Mouse (Mus musculus) hematopoietic stem cell, adult 5-6 weeks (primary cell): Measurements from ENCODE around the gene Dclk1. TPM values are rescaled to one million over a fixed set of nuclear protein-coding genes. Genes with fewer than 3 reads are reported as not detected.

ENCODE experiments used
- ATAC-seq, 2 experiments: fragments of 125-278 bp in 1 of 2; replicated peaks in 1 of 2; 2 replicates each; pipeline ENCODE4 v1.8.0; 2016 to 2017; ENCODE audit warnings: inconsistent platforms in 2 of 2, mild to moderate bottlenecking in 2 of 2, moderate number of reproducible peaks in 2 of 2, low read depth in 1 of 2, moderate TSS enrichment in 1 of 2; ENCODE audit not compliant: low FRiP score in 2 of 2, poor library complexity in 2 of 2, severe bottlenecking in 2 of 2, insufficient read depth in 1 of 2, low TSS enrichment in 1 of 2
- total RNA-seq: library from RNA; stranded (forward); fragments of 172-1452, 232-1000 nt; gene quantifications from 2 replicates; pipeline ENCODE4 v1.2.3, GENCODE M21; 2017

Gene Dclk1
- total RNA-seq, 1 experiment from 2014 or later: not detected

- no peak for ATAC-seq
Measured at GRCm38 (mm10) chr3:55418845-55419244, 176.7 kb downstream of the Dclk1 start.

- ATAC-seq: no peak
Measured at GRCm38 (mm10) chr3:55419334-55419733, 177.2 kb downstream of the Dclk1 start.

GRCm38 (mm10) chr3:55420436-55421083 is 178.4 kb downstream of the Dclk1 start:
- no peak for ATAC-seq

DNA sequence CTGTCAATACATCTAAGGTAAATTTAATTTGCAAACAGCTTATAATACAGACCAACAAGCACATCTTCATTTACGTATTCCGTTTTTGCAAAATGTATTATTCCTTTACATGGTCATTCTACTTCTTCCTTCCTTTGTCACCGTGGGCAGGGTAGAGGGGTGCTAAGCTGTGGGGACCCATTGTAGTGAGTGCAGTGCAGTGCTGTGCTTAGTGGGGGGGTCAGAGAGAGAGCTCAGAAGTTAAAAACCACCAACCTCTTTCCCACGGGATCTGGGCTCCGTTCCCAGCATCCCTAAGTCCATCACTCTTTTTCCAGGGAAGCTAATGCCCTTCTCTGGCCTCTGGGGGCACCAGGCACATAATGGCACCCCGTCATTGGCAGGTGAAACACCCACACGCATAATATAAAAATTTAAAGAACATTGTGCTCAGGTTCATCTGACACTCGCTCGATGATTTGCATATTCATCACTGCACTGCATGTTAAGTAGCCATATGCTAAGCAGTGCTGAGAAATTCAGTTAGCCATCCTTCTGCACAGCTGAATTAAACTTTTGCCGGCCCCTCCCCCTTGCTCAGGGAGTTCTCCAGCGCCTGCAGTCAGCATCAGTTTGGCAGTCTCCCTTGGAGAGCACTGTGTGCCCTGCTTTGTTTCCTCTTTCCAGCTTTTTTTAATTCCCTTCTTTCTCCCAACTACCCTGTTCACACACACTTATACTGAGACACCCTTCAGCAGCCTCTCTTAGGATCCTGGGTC is 181.7 kb downstream of the Dclk1 start:
- ATAC-seq: no peak

- no peak for ATAC-seq
Measured at GRCm38 (mm10) chr3:55430022-55430549, 187.9 kb downstream of the Dclk1 start.

DNA sequence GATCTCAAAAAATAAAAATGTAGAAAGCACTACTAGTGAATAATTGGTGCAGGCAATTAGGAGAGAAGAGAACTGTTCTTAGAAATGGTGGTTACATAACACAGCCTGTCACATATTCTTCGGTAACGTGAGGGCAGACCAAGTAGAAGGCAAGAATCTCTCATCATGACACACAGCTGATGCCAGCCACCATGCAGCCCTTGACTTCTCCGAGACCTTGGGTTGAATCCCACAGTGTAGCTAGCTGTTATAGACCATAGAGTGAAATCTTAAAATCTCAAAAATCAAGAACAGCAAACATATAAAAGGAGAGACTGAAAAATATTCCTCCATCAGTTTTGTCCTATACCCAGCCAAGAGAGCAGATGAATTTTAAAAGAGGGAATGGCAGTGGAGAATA is 189.1 kb downstream of the Dclk1 start:
- no peak for ATAC-seq

DNA sequence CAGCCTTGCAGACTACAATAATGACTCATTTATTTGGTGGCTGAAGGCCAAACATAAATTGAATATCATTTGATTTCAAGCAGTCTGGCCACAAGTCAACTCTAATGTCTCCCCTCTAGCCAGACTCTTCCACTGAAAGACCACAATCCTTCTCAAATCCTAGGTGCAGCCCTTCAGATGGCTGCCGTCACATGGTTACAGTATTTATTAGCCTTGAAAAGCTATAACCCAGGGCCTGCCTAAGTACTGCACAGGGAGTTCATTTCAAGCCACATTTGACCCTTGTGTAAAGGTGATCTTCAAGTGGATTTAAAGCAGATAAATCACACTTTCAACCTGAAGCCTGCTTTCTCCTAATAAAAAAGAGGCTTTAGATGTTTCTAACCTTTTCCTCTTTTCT is 192.1 kb downstream of the Dclk1 start:
- no peak for ATAC-seq

GRCm38 (mm10) chr3:55438824-55439446 is 196.8 kb downstream of the Dclk1 start:
- peak; percentile 58 to 73 for ATAC-seq

DNA sequence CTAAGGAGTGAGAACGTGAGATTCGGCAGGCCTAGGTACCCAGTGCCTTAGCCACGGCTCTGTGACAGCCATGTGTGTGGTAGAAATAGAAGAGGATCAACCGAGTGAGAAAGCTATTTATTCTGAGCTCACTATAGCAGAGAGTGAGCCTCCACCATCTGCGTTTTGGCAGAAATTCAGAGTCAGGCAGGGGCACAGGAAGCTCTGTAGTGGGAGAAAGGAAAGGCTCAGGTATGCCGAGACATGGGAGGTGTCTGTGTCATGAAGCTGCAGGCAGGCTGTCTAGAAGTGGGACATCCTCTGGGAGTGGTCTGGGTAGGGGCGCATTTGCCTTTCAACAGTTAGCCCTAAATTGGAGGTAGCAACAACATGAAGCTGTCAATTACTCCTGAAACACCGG is 198.2 kb downstream of the Dclk1 start:
- ATAC-seq: no peak

DNA sequence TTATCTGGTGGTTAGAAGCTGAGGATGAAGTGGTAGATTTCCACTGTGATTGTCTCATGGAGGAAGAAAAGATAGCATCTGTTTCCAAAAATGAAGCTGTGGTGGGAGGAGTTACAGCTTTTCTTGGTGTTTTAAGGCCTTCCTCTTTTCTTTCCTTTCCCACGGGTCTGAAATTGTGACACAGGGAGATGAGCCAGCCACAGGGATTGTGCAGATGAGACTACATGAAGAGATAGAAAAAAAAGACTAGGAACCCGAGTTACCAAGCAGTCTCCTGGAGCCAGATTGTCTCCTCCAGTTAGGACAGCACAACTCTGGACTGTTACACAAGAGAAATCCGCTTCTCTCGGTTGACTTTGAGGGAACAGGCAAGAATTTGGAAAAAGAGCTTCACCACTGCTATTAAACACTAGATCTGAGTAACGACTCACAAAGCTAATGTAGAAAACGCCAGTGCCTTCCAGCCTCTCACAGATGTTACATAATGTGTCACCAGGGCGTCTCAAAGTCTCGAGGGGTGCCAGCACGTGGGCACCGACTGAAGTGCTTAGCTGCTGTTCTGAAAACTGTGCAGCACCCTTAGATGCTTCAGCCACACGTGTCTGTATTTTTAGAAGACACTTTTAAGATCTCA is 200.0 kb downstream of the Dclk1 start:
- ATAC-seq: no peak

DNA sequence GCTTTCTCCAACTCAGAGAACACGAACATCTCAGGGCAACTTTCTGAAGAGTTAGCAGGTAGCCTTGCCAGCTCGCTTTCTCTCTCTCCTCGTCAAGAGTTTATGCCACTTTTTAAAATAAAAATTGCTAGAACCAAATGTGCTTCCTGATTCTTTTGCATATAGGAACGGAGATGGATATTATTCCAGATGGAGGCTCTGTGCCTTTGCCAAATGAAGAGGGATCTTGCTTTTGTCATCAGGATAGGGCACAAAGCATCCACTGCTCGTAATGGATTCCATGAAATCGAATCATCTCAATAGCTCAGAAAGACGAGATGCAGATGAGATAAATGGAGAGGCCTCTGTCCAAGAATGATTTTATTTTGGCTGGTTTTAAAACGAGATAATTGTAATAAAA is 201.1 kb downstream of the Dclk1 start:
- no peak for ATAC-seq

- ATAC-seq: no peak
Measured at GRCm38 (mm10) chr3:55443725-55444124, 201.6 kb downstream of the Dclk1 start.

GRCm38 (mm10) chr3:55446681-55447080 is 204.5 kb downstream of the Dclk1 start:
- no peak for ATAC-seq

GRCm38 (mm10) chr3:55447486-55448460 is 205.6 kb downstream of the Dclk1 start:
- no peak for ATAC-seq

DNA sequence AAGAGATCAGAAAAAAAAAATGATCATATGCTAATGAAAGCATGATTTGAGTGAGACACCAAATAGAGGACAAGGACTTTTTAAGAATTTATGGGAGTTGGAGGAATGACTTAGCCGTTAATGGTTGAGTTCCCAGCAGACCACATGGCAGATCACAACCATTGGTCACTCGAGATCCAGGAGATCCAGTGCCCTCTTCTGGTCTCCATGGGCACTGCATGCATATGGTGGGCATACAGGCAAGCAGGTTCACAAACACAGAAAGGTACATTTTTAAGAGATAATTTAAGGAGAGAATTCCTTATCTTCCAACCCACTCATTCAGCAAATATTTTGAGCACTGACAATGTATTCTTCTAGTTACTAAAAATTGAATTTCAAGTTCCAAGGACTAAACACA is 207.0 kb downstream of the Dclk1 start:
- ATAC-seq: no peak

DNA sequence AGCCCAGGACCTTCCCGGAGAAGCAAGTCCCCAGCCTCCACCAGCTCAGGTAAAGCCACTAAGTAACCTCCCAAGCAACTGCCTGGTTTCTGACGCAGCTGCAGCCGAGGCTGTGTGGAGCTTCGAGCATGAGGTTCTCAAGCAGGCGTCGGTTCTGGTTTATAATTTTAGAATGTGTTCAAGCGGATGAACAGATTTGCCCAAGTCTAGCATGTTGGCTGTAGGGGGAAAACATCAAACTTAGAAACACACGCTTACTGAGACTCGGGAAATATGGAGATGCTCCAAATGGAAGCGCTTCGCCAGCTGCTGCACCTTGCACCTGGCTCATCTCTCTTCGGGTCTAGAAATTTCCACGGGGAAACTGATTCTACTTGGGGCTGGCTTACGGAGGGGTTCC is 208.9 kb downstream of the Dclk1 start:
- ATAC-seq: no peak

GRCm38 (mm10) chr3:55451877-55452276 is 209.7 kb downstream of the Dclk1 start:
- no peak for ATAC-seq
